Mouse (Mus musculus): Measurements from ENCODE around the gene Syt11.
"Not testable (repeated sequence)": the region's sequence is repeated elsewhere in the genome, so short reads cannot be mapped to it uniquely, and the experiment has no call there.

The Syt11 gene

GRCm38 (mm10) chr3:88736556-88736955, 38.4 kb downstream of the Syt11 start:
- no peak for DNase-seq (ENCODE audit: low read depth)

- DNase-seq (ENCODE audit: low read depth): no peak
Observed at GRCm38 (mm10) chr3:88719098-88719497, 55.9 kb downstream of the Syt11 start.

GRCm38 (mm10) chr3:88717831-88718230, 57.1 kb downstream of the Syt11 start:
- no peak for DNase-seq (ENCODE audit: low read depth)

- no peak for DNase-seq (ENCODE audit: low read depth)
Observed at GRCm38 (mm10) chr3:88717198-88717798, 57.7 kb downstream of the Syt11 start.

GRCm38 (mm10) chr3:88716399-88717197, 58.4 kb downstream of the Syt11 start, which contains the start of gene Rit1:
Rit1 (plus strand) TSS chr3:88716838.
- peak; percentile 81 for DNase-seq (ENCODE audit: low read depth)

- not testable (repeated sequence) for DNase-seq (ENCODE audit: low read depth)
Observed at GRCm38 (mm10) chr3:88715716-88716115, 59.2 kb downstream of the Syt11 start.

- no peak for DNase-seq (ENCODE audit: low read depth)
Observed at GRCm38 (mm10) chr3:88714725-88715124, 60.2 kb downstream of the Syt11 start.

GRCm38 (mm10) chr3:88713709-88714108, 61.3 kb downstream of the Syt11 start:
- no peak for DNase-seq (ENCODE audit: low read depth)

- no peak for DNase-seq (ENCODE audit: low read depth)
Observed at GRCm38 (mm10) chr3:88701222-88701621, 73.7 kb downstream of the Syt11 start.

GRCm38 (mm10) chr3:88700247-88700646, 74.7 kb downstream of the Syt11 start:
- DNase-seq (ENCODE audit: low read depth): no peak

GRCm38 (mm10) chr3:88698834-88699233, 76.1 kb downstream of the Syt11 start:
- DNase-seq (ENCODE audit: low read depth): no peak

- no peak for DNase-seq (ENCODE audit: low read depth)
Observed at GRCm38 (mm10) chr3:88698051-88698450, 76.9 kb downstream of the Syt11 start.

- DNase-seq (ENCODE audit: low read depth): no peak
Observed at GRCm38 (mm10) chr3:88695545-88695944, 79.4 kb downstream of the Syt11 start.

Data from c-Kit-positive CD71-negative TER-119-negative erythroid progenitor cells, embryonic 14.5 days (primary cell).